Mouse (Mus musculus): ENCODE measurements around the gene Sfmbt1.

Gene Sfmbt1

DNA sequence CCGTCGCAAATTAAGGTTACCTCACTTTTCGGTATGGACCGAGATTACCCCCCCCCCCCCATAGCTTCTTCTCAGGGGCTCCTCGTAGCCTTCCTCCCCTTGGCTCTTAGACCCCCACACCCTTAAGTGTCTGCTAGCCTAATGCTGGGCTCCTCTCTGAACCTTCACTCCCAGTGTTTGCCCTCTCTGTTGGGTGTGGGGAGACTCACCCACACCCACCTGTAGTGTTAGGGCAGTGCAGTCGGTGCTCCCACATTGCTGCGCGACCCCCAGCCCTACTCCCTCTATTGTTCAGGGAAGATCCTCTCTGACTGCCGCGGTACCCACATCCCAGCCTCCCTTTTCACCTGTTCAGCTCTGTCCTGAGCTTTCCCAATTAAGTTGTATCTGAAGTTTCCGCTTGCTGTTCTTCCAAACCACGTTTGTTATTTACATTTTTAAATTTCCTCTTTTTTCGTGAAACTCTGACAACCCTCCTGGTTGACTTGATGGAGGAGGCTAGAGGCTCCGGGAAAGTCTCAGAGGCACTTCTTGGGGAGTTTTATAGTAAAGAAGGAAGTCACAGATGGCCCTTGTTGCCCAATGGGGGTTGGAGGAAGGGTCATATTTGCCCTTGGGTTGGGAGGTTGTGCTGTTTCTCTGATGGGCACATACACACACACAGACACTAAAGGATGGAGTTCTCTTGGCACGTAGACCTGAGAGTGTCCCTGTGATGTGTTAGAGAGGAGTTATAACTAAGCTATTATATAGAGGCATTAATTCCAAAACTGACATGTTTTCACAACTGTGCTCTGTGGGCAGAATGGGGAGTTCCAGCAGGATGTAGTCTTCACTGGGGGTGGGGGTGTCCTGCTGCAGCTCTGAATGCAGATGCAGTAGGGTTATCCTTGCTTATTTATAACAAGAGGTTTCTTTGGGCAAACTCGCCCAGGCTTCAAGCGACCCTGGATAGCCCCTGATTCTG lies 111.8 kb downstream of the Sfmbt1 start:
- no peak for DNase-seq (ENCODE audit: low spot score)

DNA sequence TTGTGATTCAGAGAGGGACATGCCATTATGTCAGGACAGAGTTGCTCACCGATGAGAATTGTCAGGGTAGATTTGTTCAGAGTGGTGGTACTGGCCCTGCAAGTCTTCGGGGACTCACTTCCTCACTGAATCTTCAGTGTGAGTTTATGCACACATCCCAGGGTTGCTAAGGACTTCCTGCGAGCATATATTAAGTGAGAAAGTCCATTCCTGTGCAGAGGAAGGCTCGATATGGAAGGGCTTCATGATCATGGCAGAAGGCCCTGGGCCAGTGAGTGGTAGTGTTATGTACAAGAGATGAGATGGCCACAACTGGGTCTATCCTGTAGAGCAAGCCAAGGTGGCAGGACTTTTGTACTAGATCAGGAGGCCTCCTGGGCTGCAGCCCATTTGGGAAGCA lies 112.8 kb downstream of the Sfmbt1 start:
- DNase-seq (ENCODE audit: low spot score): no peak

DNA sequence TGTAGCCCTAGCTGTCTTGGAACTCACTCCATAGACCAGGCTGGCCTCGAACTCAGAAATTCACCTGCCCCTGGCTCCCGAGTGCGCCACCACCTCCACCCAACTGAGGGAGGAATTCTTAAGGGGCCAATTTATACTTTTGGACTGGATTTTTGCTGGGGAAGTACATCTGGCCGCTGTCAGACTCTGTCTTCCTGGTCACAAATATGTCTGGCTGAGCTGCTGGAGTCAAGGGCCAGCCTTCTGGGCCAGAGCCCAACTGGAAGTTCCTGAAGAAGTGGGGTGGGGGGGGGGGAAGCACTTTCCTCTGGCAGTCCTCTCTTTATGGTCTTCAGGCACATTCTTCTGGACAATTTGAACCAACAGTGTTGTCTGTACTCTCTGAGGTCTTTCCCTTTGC lies 113.4 kb downstream of the Sfmbt1 start:
- DNase-seq (ENCODE audit: low spot score): no peak

DNA sequence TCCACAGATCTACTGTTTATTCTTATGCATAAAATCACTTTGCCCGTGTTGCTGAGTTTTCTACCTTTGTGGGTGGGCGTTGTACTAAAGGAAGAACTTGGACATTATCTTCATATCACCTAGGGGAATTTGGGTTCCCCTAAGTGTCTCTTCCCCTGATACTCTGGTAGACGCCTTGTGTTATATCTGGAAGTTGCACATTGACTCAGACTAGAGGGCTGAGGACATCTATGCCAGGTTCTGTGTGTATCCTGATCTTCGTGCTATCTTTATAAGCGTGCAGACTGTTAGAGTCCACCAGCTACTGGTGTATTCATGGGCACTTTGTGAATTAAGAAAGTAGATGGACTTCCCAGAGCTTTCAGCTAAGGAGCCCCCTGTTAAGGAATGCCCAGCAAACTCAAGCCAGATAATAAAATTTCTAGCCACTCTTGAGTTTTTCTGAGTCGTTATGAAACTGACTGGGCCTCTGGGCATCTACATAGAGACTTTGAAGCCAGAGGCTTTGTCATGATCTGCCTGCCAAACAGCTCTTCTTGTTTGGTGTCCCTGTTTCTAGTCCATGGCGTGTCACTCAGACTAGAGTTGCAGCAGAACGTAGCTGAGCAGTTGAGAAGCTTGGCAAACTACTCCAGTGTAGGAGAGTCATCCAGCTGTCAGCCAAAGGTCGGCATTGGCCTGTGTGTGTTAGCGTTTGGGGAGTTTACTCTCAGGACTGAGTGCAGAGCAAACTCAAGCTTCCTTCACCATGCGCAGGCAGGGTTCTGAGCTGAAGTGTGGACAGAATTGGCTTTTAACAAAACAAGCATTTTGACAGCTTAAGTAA lies 114.2 kb downstream of the Sfmbt1 start:
- DNase-seq (ENCODE audit: low spot score): peak; percentile 24

GRCm38 (mm10) chr14:30837416-30837996 lies 122.9 kb downstream of the Sfmbt1 start:
- no peak for DNase-seq (ENCODE audit: low spot score)

DNA sequence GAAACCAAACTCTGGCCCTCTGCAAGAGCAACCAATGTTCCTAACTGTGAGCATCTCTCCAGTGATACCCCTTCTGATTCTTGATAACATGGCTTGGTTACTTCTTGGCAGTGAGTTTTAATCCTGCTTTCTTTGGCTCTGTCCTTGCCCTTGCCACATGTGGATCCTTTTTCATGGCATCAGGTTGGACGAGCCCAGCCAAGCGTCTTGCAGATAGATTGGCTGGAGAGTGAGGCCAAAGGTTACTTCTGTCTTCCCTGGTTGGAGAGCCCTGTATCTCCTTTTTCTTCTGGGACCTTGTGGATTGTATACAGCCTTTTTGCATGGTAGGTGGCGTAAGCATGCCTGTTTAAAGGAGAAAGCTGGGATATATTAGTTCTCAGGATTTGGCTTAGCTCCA lies 129.1 kb downstream of the Sfmbt1 start:
- no peak for DNase-seq (ENCODE audit: low spot score)

DNA sequence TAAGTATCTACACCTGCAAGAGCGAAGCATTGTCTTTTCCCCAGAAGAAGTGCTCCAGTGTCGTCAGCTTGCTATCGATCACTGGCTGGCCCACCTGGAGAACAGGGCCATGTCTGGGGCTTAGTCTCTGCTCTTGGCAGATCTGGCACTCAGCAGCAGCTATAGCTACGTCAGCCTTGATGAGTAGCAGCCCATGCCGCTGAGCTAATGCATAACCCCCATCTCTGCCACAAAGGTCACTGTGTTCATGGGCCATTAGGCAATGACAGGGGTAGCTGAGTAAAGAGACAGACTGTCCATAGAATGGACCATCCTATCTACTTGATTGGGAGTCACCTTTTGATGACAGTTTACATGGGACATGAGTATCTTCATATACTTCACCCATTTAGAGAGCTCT lies 135.9 kb downstream of the Sfmbt1 start:
- DNase-seq (ENCODE audit: low spot score): no peak

GRCm38 (mm10) chr14:30852325-30852724 lies 137.7 kb downstream of the Sfmbt1 start:
- DNase-seq (ENCODE audit: low spot score): no peak

DNA sequence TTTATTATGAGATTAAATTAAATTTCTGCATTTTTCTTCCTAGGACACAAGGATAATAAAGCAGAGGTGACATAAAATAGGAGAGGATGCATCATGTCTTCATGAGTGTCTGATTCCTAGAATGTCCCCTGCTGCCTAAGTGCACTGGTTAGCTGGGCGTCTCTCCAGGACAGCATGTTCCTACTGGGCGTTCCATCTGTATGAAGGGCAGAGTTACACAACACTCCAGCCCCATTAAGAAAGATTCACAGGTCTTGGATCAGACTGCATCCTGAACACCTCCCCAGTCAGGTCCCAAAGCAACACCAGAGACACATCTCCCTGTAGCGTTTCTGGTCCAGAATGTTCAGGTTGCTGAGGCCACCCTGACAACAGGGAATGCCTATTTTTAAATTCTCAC lies 140.7 kb downstream of the Sfmbt1 start:
- DNase-seq (ENCODE audit: low spot score): no peak

DNA sequence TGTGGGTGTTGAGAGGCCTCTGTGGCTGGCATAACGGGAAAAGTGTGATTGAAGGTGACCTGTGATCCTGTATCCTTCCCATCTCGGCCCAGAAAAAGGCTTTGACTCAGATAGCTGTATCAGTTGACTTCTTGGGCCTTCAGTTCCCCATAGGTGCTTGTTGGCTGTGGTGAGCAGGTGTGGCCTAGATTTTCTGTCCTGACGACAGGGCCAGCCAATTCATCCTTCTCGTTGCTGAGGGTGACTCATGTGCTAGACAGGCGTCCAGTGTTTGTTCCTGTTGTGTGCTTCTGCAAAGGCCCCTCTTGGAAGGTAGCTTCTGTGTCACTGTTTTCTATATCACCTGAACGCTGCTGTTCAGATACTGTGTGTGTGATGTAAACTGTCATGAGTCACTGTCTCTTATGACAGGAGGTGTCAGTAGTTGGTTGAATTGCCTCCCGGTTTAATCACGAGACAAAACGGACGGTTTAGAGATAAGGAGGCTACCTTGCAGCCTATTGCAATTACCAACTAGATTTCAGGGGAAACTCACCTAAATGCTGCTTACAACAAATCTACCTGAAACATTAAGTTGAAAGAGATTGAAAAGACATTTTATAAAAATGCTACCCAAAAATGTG lies 142.3 kb downstream of the Sfmbt1 start:
- no peak for DNase-seq (ENCODE audit: low spot score)

GRCm38 (mm10) chr14:30857990-30858389 lies 143.3 kb downstream of the Sfmbt1 start:
- no peak for DNase-seq (ENCODE audit: low spot score)

GRCm38 (mm10) chr14:30861421-30862125 lies 146.9 kb downstream of the Sfmbt1 start:
- DNase-seq (ENCODE audit: low spot score): no peak

DNA sequence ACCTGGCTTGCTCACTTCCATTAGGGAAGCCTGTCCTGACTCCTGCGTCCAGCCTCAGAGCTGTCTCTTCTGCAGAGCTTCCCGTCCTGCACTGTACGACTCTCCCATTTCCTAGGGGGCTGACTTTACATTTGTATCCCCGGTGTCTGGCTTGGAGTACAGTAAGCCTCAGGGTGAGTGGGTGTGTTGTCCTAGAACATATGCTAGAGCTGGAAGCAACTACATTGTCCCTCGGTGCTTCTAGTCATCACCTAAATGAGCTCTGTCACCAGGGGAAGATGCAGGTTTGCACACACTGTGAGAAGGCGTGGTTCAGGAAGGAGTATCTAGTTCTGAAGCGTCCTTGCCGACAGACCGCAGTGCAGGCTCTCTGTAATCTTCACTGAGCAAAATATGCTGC lies 147.7 kb downstream of the Sfmbt1 start:
- no peak for DNase-seq (ENCODE audit: low spot score)

GRCm38 (mm10) chr14:30865311-30865710 lies 150.7 kb downstream of the Sfmbt1 start:
- no peak for DNase-seq (ENCODE audit: low spot score)

- DNase-seq (ENCODE audit: low spot score): peak; percentile 66
Observed at GRCm38 (mm10) chr14:30867042-30867441, 152.4 kb downstream of the Sfmbt1 start.

- no peak for DNase-seq (ENCODE audit: low spot score)
Observed at GRCm38 (mm10) chr14:30868826-30869225, 154.2 kb downstream of the Sfmbt1 start.

DNA sequence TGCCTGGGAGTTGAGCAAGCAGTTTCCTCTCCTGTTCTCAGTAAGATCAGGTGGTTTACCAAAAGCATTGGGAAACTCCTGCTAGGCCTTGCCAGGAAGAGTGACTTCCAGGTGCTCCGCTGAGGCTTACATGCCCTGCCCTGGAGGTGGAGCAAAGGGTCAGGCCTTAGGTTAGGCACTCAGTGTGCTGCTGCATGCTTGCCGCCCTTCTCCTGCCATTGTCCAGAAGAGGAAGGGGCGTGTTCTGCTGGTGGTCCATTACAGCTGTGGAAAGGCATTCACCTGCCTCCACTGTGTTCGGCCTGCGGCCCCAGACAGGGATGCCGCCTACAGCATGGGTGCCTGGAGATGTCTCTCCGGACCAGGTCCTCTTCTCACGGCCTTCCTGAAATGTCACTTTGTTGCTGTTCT lies 154.7 kb downstream of the Sfmbt1 start:
- no peak for DNase-seq (ENCODE audit: low spot score)

DNA sequence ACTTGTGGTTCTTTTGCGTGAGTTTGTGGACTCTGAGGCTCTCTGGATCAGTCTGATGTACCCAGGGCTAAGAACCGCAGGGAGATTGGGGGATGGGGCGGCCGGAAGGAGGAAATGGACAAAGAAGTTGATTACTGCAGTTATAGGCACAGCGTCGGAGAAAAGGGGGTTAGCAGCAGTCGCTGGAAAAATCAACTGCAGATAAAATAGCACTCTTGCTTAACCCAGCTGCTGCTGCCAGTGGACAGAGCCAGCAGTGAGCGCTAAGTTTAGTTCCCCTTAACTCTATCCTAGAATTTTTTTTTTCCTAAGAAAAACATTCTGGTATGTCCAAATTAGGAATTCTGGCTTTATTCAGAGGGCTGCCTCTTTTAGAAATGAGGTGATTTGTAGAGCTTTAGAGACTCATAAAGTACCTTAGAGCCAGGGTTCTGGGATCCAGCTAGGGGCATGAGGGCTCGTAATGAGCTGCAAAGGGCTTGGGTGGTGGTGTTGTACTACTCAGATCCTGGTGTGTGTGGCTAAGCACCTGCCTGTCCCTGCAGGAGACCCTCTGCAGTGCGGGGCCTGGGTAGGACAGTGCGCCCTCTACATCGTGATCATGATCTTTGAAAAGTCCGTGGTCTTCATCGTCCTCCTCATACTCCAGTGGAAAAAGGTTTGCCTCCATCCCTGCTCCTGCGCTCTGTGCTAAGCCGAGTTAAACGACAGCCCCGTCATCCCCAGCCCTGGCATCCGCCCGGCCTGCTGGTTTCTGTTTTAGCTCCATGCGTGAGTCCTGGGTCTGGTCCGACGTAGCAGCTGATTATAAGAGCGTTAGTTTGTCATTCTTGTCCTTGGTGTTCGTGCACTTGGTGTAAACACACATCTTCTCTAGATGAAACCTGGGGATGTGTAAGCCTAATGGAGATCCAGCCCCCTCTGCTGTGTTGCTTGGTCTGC lies 155.8 kb downstream of the Sfmbt1 start:
- DNase-seq (ENCODE audit: low spot score): no peak
